Mouse (Mus musculus): ENCODE results near the gene Hipk1.

- no peak for TF ChIP-seq CTCF (IDR thresholded peaks at IDR 0.05)
- TF ChIP-seq EP300 (IDR thresholded peaks at IDR 0.05), result no peak
Measured at GRCm38 (mm10) chr3:103774009-103774408, 17.4 kb downstream of the Hipk1 start.
